Mouse (Mus musculus): Measurements from ENCODE around the gene Rpl21. TPM values are rescaled to one million over a fixed set of nuclear protein-coding genes. Genes with fewer than 3 reads are reported as not detected.

Gene Rpl21
- polyA plus RNA-seq, 1 experiment from 2014 or later = 522 TPM

- no peak overlapping the region for H3K27ac ChIP-seq (replicated peaks)
- no peaks in the 10 kb centered on the region for H3K27me3 ChIP-seq (ENCODE audit: control insufficient read depth, insufficient read depth, low read length)
- ATAC-seq (ENCODE audit: low FRiP score, low TSS enrichment) (no peak), DNase-seq (ENCODE audit: low spot score) (no peak)
- H3K4me3 ChIP-seq (ENCODE audit: low read depth, low read length) = no peak overlapping the region
- H3K36me3 ChIP-seq (ENCODE audit: control insufficient read depth, insufficient read depth, low read length) = peaks cover 17% of the 10 kb centered on the region
- H3K9me3 ChIP-seq (ENCODE audit: control insufficient read depth, low read length) = no peaks in the 10 kb centered on the region
- WGBS = 61% methylated on average over 8 of the region's 8 CpGs
- TF ChIP-seq EP300 (optimal IDR thresholded peaks at IDR 0.05) (no peak), CTCF (IDR thresholded peaks at IDR 0.05; ENCODE audit: low read depth) (no peak)
- no peaks in the 10 kb centered on the region; the same call in 1 of the 2 replicates for H3K4me1 ChIP-seq (replicated peaks; ENCODE audit: control insufficient read depth, insufficient read depth)
- no peak overlapping the region for H3K4me2 ChIP-seq (replicated peaks; ENCODE audit: low read depth)
- H3K9ac ChIP-seq (ENCODE audit: low read length) = no peak overlapping the region
These were observed 2.3 kb downstream of the Rpl21 start for GRCm38 (mm10) chr5:146834959-146835358.

GRCm38 (mm10) chr5:146837967-146838720 lies 5.5 kb downstream of the Rpl21 start:
- Histone ChIP-seq H3K9ac (ENCODE audit: low read length) (no peak overlapping the region), H3K4me3 (ENCODE audit: low read depth, low read length) (no peak overlapping the region), H3K36me3 (ENCODE audit: control insufficient read depth, insufficient read depth, low read length) (peaks cover 17% of the 10 kb centered on the region), H3K4me1 (replicated peaks; ENCODE audit: control insufficient read depth, insufficient read depth) (no peaks in the 10 kb centered on the region; the same call in 1 of the 2 replicates), H3K27ac (replicated peaks) (no peak overlapping the region), H3K4me2 (replicated peaks; ENCODE audit: low read depth) (no peak overlapping the region), H3K9me3 (ENCODE audit: control insufficient read depth, low read length) (no peaks in the 10 kb centered on the region), H3K27me3 (ENCODE audit: control insufficient read depth, insufficient read depth, low read length) (no peaks in the 10 kb centered on the region)
- DNase-seq (ENCODE audit: low spot score) (no peak), ATAC-seq (ENCODE audit: low FRiP score, low TSS enrichment) (no peak)
- 60% methylated on average over 7 of the region's 7 CpGs for WGBS
- TF ChIP-seq EP300 (optimal IDR thresholded peaks at IDR 0.05) = no peak

GRCm38 (mm10) chr5:146838836-146839648 lies 6.4 kb downstream of the Rpl21 start:
- H3K36me3 ChIP-seq (ENCODE audit: control insufficient read depth, insufficient read depth, low read length) = peaks cover 17% of the 10 kb centered on the region
- ATAC-seq (ENCODE audit: low FRiP score, low TSS enrichment) = no peak
- H3K4me3 ChIP-seq (ENCODE audit: low read depth, low read length) = no peak overlapping the region
- 47% methylated on average over 12 of the region's 12 CpGs for whole genome bisulfite sequencing
- H3K9me3 ChIP-seq (ENCODE audit: control insufficient read depth, low read length) = no peaks in the 10 kb centered on the region
- no peaks in the 10 kb centered on the region for H3K4me1 ChIP-seq (replicated peaks; ENCODE audit: control insufficient read depth, insufficient read depth)
- DNase-seq (ENCODE audit: low spot score) = no peak
- no peak overlapping the region for H3K4me2 ChIP-seq (replicated peaks; ENCODE audit: low read depth)
- TF ChIP-seq CTCF (IDR thresholded peaks at IDR 0.05; ENCODE audit: low read depth) (no peak), EP300 (optimal IDR thresholded peaks at IDR 0.05) (no peak)
- no peaks in the 10 kb centered on the region for H3K27me3 ChIP-seq (ENCODE audit: control insufficient read depth, insufficient read depth, low read length)
- no peak overlapping the region for H3K27ac ChIP-seq (replicated peaks)
- no peak overlapping the region for H3K9ac ChIP-seq (ENCODE audit: low read length)

- ATAC-seq (ENCODE audit: low FRiP score, low TSS enrichment) = no peak
- H3K9ac ChIP-seq (ENCODE audit: low read length) = no peak overlapping the region
- no peak overlapping the region for H3K4me2 ChIP-seq (replicated peaks; ENCODE audit: low read depth)
- peaks cover 17% of the 10 kb centered on the region for H3K36me3 ChIP-seq (ENCODE audit: control insufficient read depth, insufficient read depth, low read length)
- no peaks in the 10 kb centered on the region for H3K27me3 ChIP-seq (ENCODE audit: control insufficient read depth, insufficient read depth, low read length)
- 51% methylated on average over 5 of the region's 5 CpGs for WGBS
- H3K4me1 ChIP-seq (replicated peaks; ENCODE audit: control insufficient read depth, insufficient read depth) = no peaks in the 10 kb centered on the region
- TF ChIP-seq EP300 (optimal IDR thresholded peaks at IDR 0.05) (no peak), CTCF (IDR thresholded peaks at IDR 0.05; ENCODE audit: low read depth) (no peak)
- no peaks in the 10 kb centered on the region for H3K9me3 ChIP-seq (ENCODE audit: control insufficient read depth, low read length)
- no peak for DNase-seq (ENCODE audit: low spot score)
- no peak overlapping the region for H3K27ac ChIP-seq (replicated peaks)
- no peak overlapping the region for H3K4me3 ChIP-seq (ENCODE audit: low read depth, low read length)
These were observed 7.1 kb downstream of the Rpl21 start for GRCm38 (mm10) chr5:146839760-146840159.

- DNase-seq (ENCODE audit: low spot score) (no peak), ATAC-seq (ENCODE audit: low FRiP score, low TSS enrichment) (no peak)
- peaks cover 12% of the 10 kb centered on the region for H3K36me3 ChIP-seq (ENCODE audit: control insufficient read depth, insufficient read depth, low read length)
- TF ChIP-seq CTCF (IDR thresholded peaks at IDR 0.05; ENCODE audit: low read depth) (no peak), EP300 (optimal IDR thresholded peaks at IDR 0.05) (no peak)
- 71% methylated on average over 4 of the region's 4 CpGs for WGBS
- H3K27me3 ChIP-seq (ENCODE audit: control insufficient read depth, insufficient read depth, low read length) = no peaks in the 10 kb centered on the region
- H3K4me3 ChIP-seq (ENCODE audit: low read depth, low read length) = no peak overlapping the region
- no peak overlapping the region for H3K27ac ChIP-seq (replicated peaks)
- H3K4me1 ChIP-seq (replicated peaks; ENCODE audit: control insufficient read depth, insufficient read depth) = no peaks in the 10 kb centered on the region
- no peak overlapping the region for H3K4me2 ChIP-seq (replicated peaks; ENCODE audit: low read depth)
- H3K9ac ChIP-seq (ENCODE audit: low read length) = no peak overlapping the region
- H3K9me3 ChIP-seq (ENCODE audit: control insufficient read depth, low read length) = no peaks in the 10 kb centered on the region
These were observed 7.7 kb downstream of the Rpl21 start for GRCm38 (mm10) chr5:146840422-146840821.

- ATAC-seq (ENCODE audit: low FRiP score, low TSS enrichment) (no peak), DNase-seq (ENCODE audit: low spot score) (no peak)
- Histone ChIP-seq H3K4me3 (ENCODE audit: low read depth, low read length) (no peak overlapping the region), H3K27ac (replicated peaks) (no peak overlapping the region), H3K27me3 (ENCODE audit: control insufficient read depth, insufficient read depth, low read length) (no peaks in the 10 kb centered on the region), H3K36me3 (ENCODE audit: control insufficient read depth, insufficient read depth, low read length) (peaks cover 7% of the 10 kb centered on the region), H3K4me1 (replicated peaks; ENCODE audit: control insufficient read depth, insufficient read depth) (0 out of 2 replicates have a peak, but pooled peaks cover 4% of the 10 kb centered on the region), H3K9me3 (ENCODE audit: control insufficient read depth, low read length) (no peaks in the 10 kb centered on the region), H3K4me2 (replicated peaks; ENCODE audit: low read depth) (no peak overlapping the region), H3K9ac (ENCODE audit: low read length) (no peak overlapping the region)
- TF ChIP-seq CTCF (IDR thresholded peaks at IDR 0.05; ENCODE audit: low read depth) (no peak), EP300 (optimal IDR thresholded peaks at IDR 0.05) (no peak)
- WGBS = 76% methylated on average over 5 of the region's 5 CpGs
These were observed 8.6 kb downstream of the Rpl21 start for GRCm38 (mm10) chr5:146841301-146841700.
